Mouse (Mus musculus) brain, embryonic 14.5 days (tissue): ENCODE measurements around the gene Ptpn11.

Experiments
- CTCF ChIP-seq: fragments of 200-500 bp; IDR thresholded peaks from 2 replicates; pipeline ENCODE4 v1.5.1; 2012; ENCODE audit warnings: inconsistent platforms, mild to moderate bottlenecking, moderate library complexity, borderline replicate concordance; ENCODE audit not compliant: insufficient read depth, insufficient read length; ENCODE audit errors: extremely low read depth
- POLR2A ChIP-seq: fragments of 200-500 bp; IDR thresholded peaks from 2 replicates; pipeline ENCODE4 v1.6.1; 2012; ENCODE audit warnings: mild to moderate bottlenecking, inconsistent platforms, borderline replicate concordance; ENCODE audit not compliant: poor library complexity, insufficient read depth, insufficient read length, severe bottlenecking; ENCODE audit errors: extremely low read depth

GRCm38 (mm10) chr5:121124208-121125185, 66.7 kb downstream of the Ptpn11 start:
- TF ChIP-seq CTCF (no peak), POLR2A (no peak)
